8 mouse cellular contexts compared by ENCODE assay signal in genomic region chr1:168246968-168247724, GRCm38 (mm10).
DNase-seq lines count a peak whose midpoint lies in the region; ATAC-seq and TF ChIP-seq lines count a peak whose summit lies in the region.

No protein-coding gene starts in this region.

- no peak for TF ChIP-seq EP300 in stomach, postnatal 0 days (optimal IDR thresholded peaks at IDR 0.05)

- H3K27me3 ChIP-seq in stomach, postnatal 0 days (ENCODE audit: control insufficient read depth, insufficient read depth, low read length) = no peaks in the 10 kb centered on the region

- peak overlapping the region; percentile 63 for H3K27ac ChIP-seq in stomach, postnatal 0 days (replicated peaks)

- WGBS in stomach, postnatal 0 days = 30% methylated on average over 10 of the region's 10 CpGs

- no peak for TF ChIP-seq CTCF in stomach, postnatal 0 days (IDR thresholded peaks at IDR 0.05; ENCODE audit: low read depth)

- H3K4me1 ChIP-seq in stomach, postnatal 0 days (replicated peaks; ENCODE audit: control insufficient read depth, insufficient read depth) = peaks cover 10% of the 10 kb centered on the region

- no peaks in the 10 kb centered on the region for H3K36me3 ChIP-seq in stomach, postnatal 0 days (ENCODE audit: control insufficient read depth, insufficient read depth, low read length)

- no peaks in the 10 kb centered on the region for H3K9me3 ChIP-seq in stomach, postnatal 0 days (ENCODE audit: control insufficient read depth, low read length)

- no peak overlapping the region for H3K4me2 ChIP-seq in stomach, postnatal 0 days (replicated peaks; ENCODE audit: low read depth)

- 0 out of 2 replicates have a peak, but pooled peaks have one; percentile 42 for ATAC-seq in stomach, postnatal 0 days (ENCODE audit: low FRiP score, low TSS enrichment)

- no peak overlapping the region for H3K9ac ChIP-seq in stomach, postnatal 0 days (ENCODE audit: low read length)

- peak; percentile 40 for DNase-seq in adrenal gland, postnatal 10 days
- no peak for DNase-seq in adrenal gland, adult 18-20 months (ENCODE audit: low spot score in 2 of 2)
- peak; percentile 58 for DNase-seq in adrenal gland, postnatal 14 days
- peak; percentile 24 for DNase-seq in heart, adult 8-10 months (ENCODE audit: low spot score)
- peak; percentile 51 for DNase-seq in kidney, postnatal 10 days
- no peak for DNase-seq in stomach, postnatal 0 days (ENCODE audit: low spot score)
- DNase-seq in spleen, postnatal 4 days (ENCODE audit: low spot score in 2 of 2) = no peak
- no peak for DNase-seq in layer of hippocampus, postnatal 14 days (ENCODE audit: low spot score in 2 of 2)

- H3K4me3 ChIP-seq in stomach, postnatal 0 days (ENCODE audit: low read depth, low read length) = no peak overlapping the region

Comparison
In these comparisons a context has a peak if more than half of its experiments do, and no peak if none do; other contexts are left out.
1. DNase-seq: peak in adrenal gland, postnatal 10 days (single experiment), adrenal gland, postnatal 14 days (single experiment), heart, adult 8-10 months (single experiment) and kidney, postnatal 10 days (single experiment); none in adrenal gland, adult 18-20 months (0 of 2), stomach, postnatal 0 days (single experiment), spleen, postnatal 4 days (0 of 2) and layer of hippocampus, postnatal 14 days (0 of 2).